Mouse (Mus musculus) lung, embryonic 14.5 days (tissue): ENCODE results near the gene Synrg. TPM values are rescaled to one million over a fixed set of nuclear protein-coding genes. Genes with fewer than 3 reads are reported as not detected.

Experiments
- ATAC-seq: fragments of 200-750 bp; cut with Nextera tagmentation; 2 replicates; pipeline ENCODE4 v1.8.0; 2017; ENCODE audit warnings: mild to moderate bottlenecking, moderate TSS enrichment, moderate library complexity; ENCODE audit not compliant: insufficient read depth
- DNase-seq: peaks from one replicate; pipeline ENCODE4 v3.0.0-alpha.2; 2015
- H3K27ac ChIP-seq: fragments of 300-500 bp; sonication (generic); 2 replicates; pipeline ENCODE4 v1.5.1; 2014; ENCODE audit warnings: low read depth, mild to moderate bottlenecking, moderate library complexity
- H3K27me3 ChIP-seq: fragments of 300-500 bp; sonication (generic); 2 replicates; pipeline ENCODE4 v1.6.1; 2014; ENCODE audit warnings: low read length, control low read depth; ENCODE audit not compliant: insufficient read depth
- H3K36me3 ChIP-seq: fragments of 300-500 bp; sonication (generic); 2 replicates; pipeline ENCODE4 v1.6.1; 2014; ENCODE audit warnings: control low read depth; ENCODE audit not compliant: insufficient read depth
- H3K4me1 ChIP-seq: fragments of 300-500 bp; sonication (generic); 2 replicates; pipeline ENCODE4 v1.6.1; 2014; ENCODE audit warnings: antibody characterized with exemption, control low read depth; ENCODE audit not compliant: insufficient read depth
- H3K4me2 ChIP-seq: fragments of 300-500 bp; sonication (generic); 2 replicates; pipeline ENCODE4 v1.6.1; 2014; ENCODE audit warnings: mild to moderate bottlenecking
- H3K4me3 ChIP-seq: fragments of 300-500 bp; sonication (generic); 2 replicates; pipeline ENCODE4 v1.5.1; 2014; ENCODE audit warnings: low read depth, low read length
- H3K9ac ChIP-seq: fragments of 300-500 bp; sonication (generic); 2 replicates; pipeline ENCODE4 v1.6.1; 2014
- H3K9me3 ChIP-seq: fragments of 300-500 bp; sonication (generic); 2 replicates; pipeline ENCODE4 v1.6.1; 2016; ENCODE audit warnings: low read depth, low read length, control low read depth
- CTCF ChIP-seq: IDR thresholded peaks from 2 replicates; pipeline ENCODE4 v1.5.1; 2016; ENCODE audit warnings: antibody characterized with exemption, low read depth
- WGBS: fragments of 180-500 bp; shearing (Covaris S2); extraction: QIAGEN DNeasy Blood & Tissue Kit; methylation state at CpG from one replicate; pipeline ENCODE4 v1.1.7; 2014; 5-methylcytosine and 5-hydroxymethylcytosine counted together
- polyA plus RNA-seq: library from polyadenylated mRNA; unstranded; fragments of >200 nt; fragmentation: Nextera tagmentation; extraction: Ambion mirVana; gene quantifications from 2 replicates; pipeline ENCODE4 v1.2.1, GENCODE M21; 2014

The Synrg gene
- polyA plus RNA-seq, 1 experiment from 2014 or later: 9.3 TPM

- H3K9me3 ChIP-seq: no peaks in the 10 kb centered on the region
- H3K4me2 ChIP-seq: no peak overlapping the region
- no peak for TF ChIP-seq CTCF
- H3K4me3 ChIP-seq: no peak overlapping the region
- H3K4me1 ChIP-seq: no peaks in the 10 kb centered on the region
- 86% methylated on average over 6 of the region's 6 CpGs for WGBS
- no peaks in the 10 kb centered on the region for H3K27me3 ChIP-seq
- no peak for DNase-seq
- H3K27ac ChIP-seq: no peak overlapping the region
- no peak for ATAC-seq
- H3K36me3 ChIP-seq: peaks cover 5% of the 10 kb centered on the region
- no peak overlapping the region for H3K9ac ChIP-seq
These were observed 39.8 kb downstream of the Synrg start for GRCm38 (mm10) chr11:84003986-84004385.

- no peak overlapping the region for H3K4me2 ChIP-seq
- peaks cover 15% of the 10 kb centered on the region for H3K36me3 ChIP-seq
- no peak for TF ChIP-seq CTCF
- no peak overlapping the region for H3K9ac ChIP-seq
- H3K4me1 ChIP-seq: no peaks in the 10 kb centered on the region
- no peaks in the 10 kb centered on the region for H3K9me3 ChIP-seq
- 79% methylated on average over 9 of the region's 9 CpGs for WGBS
- no peak overlapping the region for H3K4me3 ChIP-seq
- H3K27me3 ChIP-seq: no peaks in the 10 kb centered on the region
- DNase-seq (no peak), ATAC-seq (no peak)
- H3K27ac ChIP-seq: no peak overlapping the region
These were observed 44.8 kb downstream of the Synrg start for GRCm38 (mm10) chr11:84009001-84009400.

- no peak for TF ChIP-seq CTCF
- DNase-seq (no peak), ATAC-seq (no peak)
- Histone ChIP-seq H3K36me3 (peaks cover 15% of the 10 kb centered on the region), H3K27me3 (no peaks in the 10 kb centered on the region), H3K27ac (no peak overlapping the region), H3K4me2 (no peak overlapping the region), H3K4me1 (no peaks in the 10 kb centered on the region), H3K9ac (no peak overlapping the region), H3K9me3 (no peaks in the 10 kb centered on the region), H3K4me3 (no peak overlapping the region)
- 85% methylated on average over 9 of the region's 9 CpGs for WGBS
These were observed 46.2 kb downstream of the Synrg start for GRCm38 (mm10) chr11:84010411-84010810.

DNA sequence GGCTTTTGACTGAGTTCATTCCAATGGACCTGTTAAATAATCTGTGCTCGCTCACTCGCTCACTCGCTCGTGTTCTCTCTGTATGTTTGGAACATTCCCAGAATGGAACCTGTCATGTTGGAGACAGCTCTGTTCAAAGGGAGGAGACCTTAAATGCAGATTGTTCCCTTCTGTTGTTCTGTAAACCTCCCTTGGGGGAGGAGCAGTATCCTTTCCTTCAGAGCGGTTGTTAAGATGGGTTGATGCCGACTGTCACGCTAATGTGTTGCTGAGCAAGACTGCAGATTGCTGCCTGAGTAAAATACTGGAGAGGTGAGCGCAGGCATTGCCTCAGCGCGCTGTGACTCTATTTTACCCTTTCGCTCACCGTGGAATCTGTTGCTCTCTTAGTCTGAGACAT lies 46.8 kb downstream of the Synrg start:
- ATAC-seq (no peak), DNase-seq (no peak)
- no peaks in the 10 kb centered on the region for H3K27me3 ChIP-seq
- H3K9ac ChIP-seq: no peak overlapping the region
- H3K4me2 ChIP-seq: no peak overlapping the region
- H3K4me3 ChIP-seq: no peak overlapping the region
- H3K27ac ChIP-seq: no peak overlapping the region
- no peak for TF ChIP-seq CTCF
- H3K4me1 ChIP-seq: no peaks in the 10 kb centered on the region
- WGBS: 44% methylated on average over 12 of the region's 12 CpGs
- no peaks in the 10 kb centered on the region for H3K9me3 ChIP-seq
- H3K36me3 ChIP-seq: peaks cover 15% of the 10 kb centered on the region

DNA sequence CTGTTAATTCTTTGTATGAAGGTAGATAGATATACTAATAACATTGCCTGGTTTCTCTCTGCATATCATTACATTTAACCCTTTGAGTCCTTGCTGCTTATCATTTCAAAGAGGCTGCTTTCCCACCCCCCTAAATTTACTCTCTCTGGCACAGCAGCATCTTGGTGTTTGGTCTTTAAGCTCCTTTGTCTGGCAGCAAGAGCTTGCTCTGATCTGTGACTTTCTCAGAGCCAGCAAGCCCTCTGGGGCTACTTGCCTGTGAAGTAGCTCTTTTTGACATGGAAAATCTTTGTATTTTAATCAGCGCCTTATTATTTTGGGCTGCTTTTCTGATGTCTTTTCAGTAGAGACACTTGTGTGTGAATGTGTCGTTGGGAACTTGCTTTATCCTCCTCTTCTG lies 47.3 kb downstream of the Synrg start:
- Histone ChIP-seq H3K4me2 (no peak overlapping the region), H3K27ac (no peak overlapping the region), H3K36me3 (peaks cover 15% of the 10 kb centered on the region), H3K9me3 (no peaks in the 10 kb centered on the region), H3K27me3 (no peaks in the 10 kb centered on the region), H3K4me3 (no peak overlapping the region), H3K4me1 (no peaks in the 10 kb centered on the region), H3K9ac (no peak overlapping the region)
- no peak for DNase-seq
- no peak for ATAC-seq
- WGBS: 57% methylated on average over 2 of the region's 2 CpGs
- TF ChIP-seq CTCF: no peak

- Histone ChIP-seq H3K4me1 (no peaks in the 10 kb centered on the region), H3K4me3 (no peak overlapping the region), H3K4me2 (no peak overlapping the region), H3K27ac (no peak overlapping the region), H3K36me3 (peaks cover 15% of the 10 kb centered on the region), H3K9me3 (no peaks in the 10 kb centered on the region), H3K9ac (no peak overlapping the region), H3K27me3 (no peaks in the 10 kb centered on the region)
- ATAC-seq (no peak), DNase-seq (no peak)
- no peak for TF ChIP-seq CTCF
- 27% methylated on average over 7 of the region's 7 CpGs for whole genome bisulfite sequencing
These were observed 48.9 kb downstream of the Synrg start for GRCm38 (mm10) chr11:84013105-84013504.

DNA sequence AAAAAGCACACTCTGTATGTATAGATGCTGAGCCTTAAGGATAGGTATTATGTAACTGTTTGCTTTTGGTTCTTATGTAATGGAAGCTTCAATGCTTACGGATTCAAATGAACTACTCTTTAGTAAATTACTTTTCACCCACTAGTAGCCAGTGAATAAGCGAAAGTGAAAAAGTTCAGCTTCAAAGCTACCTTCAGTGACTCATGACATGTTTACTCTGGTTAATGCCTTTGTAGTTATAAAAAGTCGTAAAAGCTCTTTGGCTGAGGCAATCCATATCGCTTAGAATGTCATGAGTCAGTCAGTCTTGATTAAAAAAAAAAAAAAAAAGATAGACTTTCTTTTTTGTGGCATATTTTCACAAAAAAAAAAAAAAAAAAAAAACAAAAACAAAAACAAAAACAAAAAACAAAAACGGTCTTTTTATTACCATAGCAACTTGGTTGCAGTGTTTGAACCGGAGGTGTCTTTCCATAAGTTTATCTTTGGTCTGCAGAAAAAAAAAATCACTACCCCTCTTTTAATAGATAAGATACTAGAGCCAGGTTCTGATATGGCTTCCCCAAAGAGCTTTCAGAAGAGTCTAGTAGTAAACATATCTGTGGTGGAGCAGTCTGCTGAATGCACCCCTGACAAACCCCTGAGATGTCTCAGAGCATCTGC lies 52.0 kb downstream of the Synrg start:
- H3K4me2 ChIP-seq: no peak overlapping the region
- ATAC-seq (no peak), DNase-seq (no peak)
- H3K4me3 ChIP-seq: no peak overlapping the region
- no peak for TF ChIP-seq CTCF
- 68% methylated on average over 6 of the region's 6 CpGs for WGBS
- H3K4me1 ChIP-seq: no peaks in the 10 kb centered on the region
- H3K9me3 ChIP-seq: no peaks in the 10 kb centered on the region
- H3K27ac ChIP-seq: no peak overlapping the region
- H3K27me3 ChIP-seq: no peaks in the 10 kb centered on the region
- H3K36me3 ChIP-seq: no peaks in the 10 kb centered on the region; the same call in 1 of the 2 replicates
- no peak overlapping the region for H3K9ac ChIP-seq
